Mouse (Mus musculus) gastrocnemius, postnatal 36 days (tissue): ENCODE measurements around the gene Dnajc25. TPM values are rescaled to one million over a fixed set of nuclear protein-coding genes. Genes with fewer than 3 reads are reported as not detected.

ENCODE experiments used
- DNase-seq, 2 experiments: peaks; one replicate each; pipeline ENCODE4 v3.0.0; 2022
- intact Hi-C: fragments of 180-260 bp; cut with DNase I; formaldehyde crosslinking; loops from one replicate; pipeline ENCODE4 v1.15.1; 2025
- total RNA-seq, 2 experiments: library from RNA; stranded (reverse); gene quantifications; 2 replicates each; pipeline ENCODE4 v1.2.3; 2021

Gene Dnajc25
- total RNA-seq, 2 experiments from 2014 or later: 9.8 to 10.7 TPM

DNA sequence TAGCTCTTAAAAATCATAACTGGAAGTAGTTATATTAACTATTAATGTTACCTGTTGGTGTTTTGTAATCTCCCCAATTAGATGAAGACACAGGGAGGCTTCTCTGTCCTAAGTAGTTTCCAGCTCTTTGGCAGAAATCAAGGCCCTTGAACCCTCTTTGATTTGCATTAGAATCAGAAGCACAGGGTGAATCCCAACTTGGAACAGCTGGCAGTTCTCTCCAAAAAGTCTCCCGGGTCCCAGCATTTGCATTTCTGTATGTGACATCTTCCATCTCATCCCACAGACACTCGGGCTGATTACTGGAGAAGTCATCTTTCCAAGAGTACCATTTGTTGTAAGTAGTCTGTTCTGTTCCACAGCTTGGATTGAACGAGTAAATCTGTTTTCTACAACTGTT, 52.4 kb downstream of the Dnajc25 start:
- intact Hi-C loops: no loop called here
- DNase-seq: no peak

DNA sequence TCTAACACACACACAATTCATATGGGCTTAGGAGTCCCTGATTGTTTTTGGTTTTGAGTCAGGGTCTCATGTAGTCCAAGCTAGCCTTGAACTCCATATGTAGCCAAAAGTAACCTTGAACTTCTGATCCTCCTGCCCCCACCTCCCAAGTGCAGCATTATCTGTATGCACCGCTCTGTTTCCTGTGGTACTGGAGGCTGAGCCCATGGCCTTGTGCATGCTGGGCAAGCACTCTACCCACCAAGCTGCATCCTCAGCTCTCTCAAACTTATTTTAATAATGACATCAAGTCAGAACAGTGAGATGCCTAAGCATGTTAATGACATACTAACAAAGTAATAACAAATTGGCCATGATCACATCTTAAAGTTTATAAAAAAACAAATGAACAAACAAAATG, 56.2 kb downstream of the Dnajc25 start:
- no peak for DNase-seq
- intact Hi-C loops: no loop called here

DNA sequence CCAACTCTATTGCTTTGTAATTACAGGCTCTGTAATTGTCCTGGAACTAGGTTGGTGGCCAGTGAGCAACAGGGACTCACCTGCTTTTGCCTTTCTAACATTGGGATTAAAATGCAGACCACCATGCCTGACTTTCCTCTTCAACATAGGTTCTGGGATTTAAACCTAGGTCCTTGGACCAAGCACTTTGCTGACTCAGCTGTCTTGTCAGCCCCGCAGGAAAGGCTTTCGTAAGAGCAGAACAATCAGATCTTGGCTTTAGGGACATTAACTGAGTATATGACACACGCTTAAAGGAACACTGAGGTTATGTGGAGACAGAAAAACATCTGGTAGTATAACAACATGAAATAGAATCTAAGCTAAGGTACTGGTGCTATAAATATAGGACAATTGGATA, 63.1 kb downstream of the Dnajc25 start:
- intact Hi-C loops: no loop called here
- no peak for DNase-seq

DNA sequence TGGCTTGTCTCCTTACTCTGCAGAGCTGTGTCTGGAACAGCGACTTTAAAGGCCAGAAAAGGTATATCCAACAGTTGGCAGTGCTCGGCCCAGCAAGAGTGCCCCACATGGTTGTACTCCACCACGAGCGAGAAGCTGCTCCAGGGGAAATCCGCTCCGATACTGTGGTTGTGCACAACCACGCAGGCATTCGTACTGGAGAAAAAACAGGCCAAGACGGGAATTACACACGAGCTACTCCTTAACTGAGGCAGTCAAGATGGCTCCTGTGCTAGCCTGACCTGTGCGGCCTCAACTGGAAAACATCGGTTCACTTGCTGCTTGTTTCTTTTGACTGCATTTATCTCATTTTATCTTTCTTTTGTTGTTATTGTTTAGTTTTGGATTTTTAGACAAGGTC, 67.7 kb downstream of the Dnajc25 start:
- DNase-seq: no peak
- intact Hi-C loops: no loop called here

DNA sequence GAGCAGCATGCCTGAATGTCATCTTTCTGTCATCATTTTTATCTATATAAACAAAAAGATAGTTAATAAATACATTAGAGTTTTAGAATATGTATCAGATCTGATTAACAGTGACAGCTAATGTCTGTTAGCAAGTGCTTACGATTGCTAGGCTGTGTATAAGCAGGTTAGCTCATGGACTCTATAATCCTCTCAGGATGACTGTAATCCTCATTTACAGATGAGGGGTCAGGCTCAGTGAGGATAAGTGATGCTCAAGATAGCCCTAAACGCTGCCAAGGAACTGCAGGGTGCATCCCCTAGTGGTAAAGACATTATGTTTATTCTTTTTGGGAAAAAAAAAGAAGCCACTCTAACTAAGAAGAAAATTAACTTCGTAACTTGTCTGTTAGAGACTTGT, 74.4 kb downstream of the Dnajc25 start:
- intact Hi-C loops: no loop called here
- DNase-seq: no peak

Other genes starting within 250 kb of the Dnajc25 start
- gene Olfr267, start 207.3 kb upstream of the Dnajc25 start, total RNA-seq: not detected
- 100 to 1,000 TPM; 302 to 321 TPM for gene Ecpas, start 82.3 kb upstream of the Dnajc25 start, total RNA-seq
- gene Zkscan16, start 51.4 kb upstream of the Dnajc25 start, total RNA-seq: not detected
- 1 to 10 TPM; 1.6 to 1.9 TPM for gene Ptgr1, start 7.9 kb upstream of the Dnajc25 start, total RNA-seq
- gene Gm20503, start 8.1 kb downstream of the Dnajc25 start, total RNA-seq: 1 to 10 TPM in 1 of 2 experiments, not detected in 1; 2.9 TPM
- gene Gng10, start 40.0 kb downstream of the Dnajc25 start, total RNA-seq: 1 to 10 TPM; 5.5 to 7.7 TPM
- gene AI481877, start 143.9 kb downstream of the Dnajc25 start, total RNA-seq: not detected
- 1 to 10 TPM; 5.7 to 6.6 TPM for gene Ugcg, start 194.2 kb downstream of the Dnajc25 start, total RNA-seq